Mouse (Mus musculus) cerebellum, adult 2 months (tissue): ENCODE results near the gene Slc10a4. TPM values are rescaled to one million over a fixed set of nuclear protein-coding genes. Genes with fewer than 3 reads are reported as not detected.
"Not testable (repeated sequence)": the region's sequence is repeated elsewhere in the genome, so short reads cannot be mapped to it uniquely, and the experiment has no call there.

Experiments used
- DNase-seq, 2 experiments: peaks; one replicate each; pipeline ENCODE4 v3.0.0; 2021
- H3K27ac ChIP-seq: fragments of 200-500 bp; 2 replicates; pipeline ENCODE4 v1.5.1; 2012; ENCODE audit warnings: low read length, control low read depth, inconsistent platforms; ENCODE audit not compliant: insufficient read depth
- H3K27me3 ChIP-seq: fragments of 200-500 bp; 2 replicates; pipeline ENCODE4 v1.6.1; 2012; ENCODE audit warnings: inconsistent platforms, mild to moderate bottlenecking, low read length, moderate library complexity; ENCODE audit not compliant: control insufficient read depth, insufficient read depth
- H3K4me1 ChIP-seq: fragments of 200-500 bp; 2 replicates; pipeline ENCODE4 v1.6.1; 2011; ENCODE audit warnings: low read length; ENCODE audit not compliant: control insufficient read depth, insufficient read depth
- H3K4me3 ChIP-seq: fragments of 200-500 bp; replicated peaks from 2 replicates; pipeline ENCODE3; 2011; ENCODE audit warnings: mild to moderate bottlenecking, low read depth, low read length, control low read depth; ENCODE audit not compliant: insufficient read depth
- CTCF ChIP-seq: fragments of 200-500 bp; IDR thresholded peaks from 2 replicates; pipeline ENCODE4 v1.5.1; 2011; ENCODE audit warnings: low read depth, mild to moderate bottlenecking, control low read depth, low read length, moderate library complexity, borderline replicate concordance; ENCODE audit not compliant: insufficient read depth
- POLR2A ChIP-seq: fragments of 200-500 bp; IDR thresholded peaks from 2 replicates; pipeline ENCODE4 v1.6.1; 2011; ENCODE audit warnings: low read length, control low read depth, borderline replicate concordance; ENCODE audit not compliant: insufficient read depth
- WGBS: fragments of 180-500 bp; shearing (Covaris S2); methylation state at CpG from one replicate; pipeline ENCODE4 v1.1.7; 2018; 5-methylcytosine and 5-hydroxymethylcytosine counted together
- polyA plus RNA-seq: library from polyadenylated mRNA; depleted of rRNA; stranded (reverse); fragments of >200 nt; gene quantifications from 2 replicates; pipeline ENCODE4 v1.2.3, GENCODE M21; 2012

Gene Slc10a4
- polyA plus RNA-seq, 1 experiment, result 10.9 TPM

DNA sequence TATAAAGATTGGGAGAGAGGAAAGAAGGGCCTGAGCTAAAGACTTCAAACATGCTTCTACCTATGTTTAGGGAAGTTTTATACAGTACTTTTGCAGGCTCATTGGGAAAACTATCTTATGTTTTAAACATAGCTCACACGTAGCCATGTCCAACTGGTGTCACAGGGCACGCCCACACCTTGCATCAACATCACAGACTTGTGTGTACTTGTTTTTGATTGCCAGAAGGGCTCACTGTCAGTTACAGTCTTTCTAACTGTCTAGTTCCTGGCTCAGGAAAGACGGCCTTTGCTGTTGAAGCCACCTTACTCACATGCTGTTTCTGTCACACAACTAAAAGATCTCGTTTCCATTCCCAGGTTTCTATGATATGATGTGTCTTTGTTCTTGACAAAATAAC lies 30.1 kb upstream of the Slc10a4 start:
- H3K27ac ChIP-seq, result no peak overlapping the region
- WGBS, result 83% methylated on average over 4 of the region's 4 CpGs
- no peaks in the 10 kb centered on the region for H3K4me1 ChIP-seq
- no peaks in the 10 kb centered on the region for H3K27me3 ChIP-seq
- no peak overlapping the region for H3K4me3 ChIP-seq
- DNase-seq, result no peak
- TF ChIP-seq CTCF (no peak), POLR2A (no peak)

GRCm38 (mm10) chr5:72984091-72984490 lies 22.6 kb upstream of the Slc10a4 start:
- no peak overlapping the region for H3K4me3 ChIP-seq
- H3K27ac ChIP-seq, result no peak overlapping the region
- TF ChIP-seq CTCF (peak; percentile 52; the same call in 1 of the 2 replicates), POLR2A (no peak)
- WGBS, result 8% methylated on average over 2 of the region's 2 CpGs
- no peaks in the 10 kb centered on the region for H3K27me3 ChIP-seq
- no peaks in the 10 kb centered on the region for H3K4me1 ChIP-seq
- peak in 1 of 2 experiments; percentile 35 for DNase-seq

DNA sequence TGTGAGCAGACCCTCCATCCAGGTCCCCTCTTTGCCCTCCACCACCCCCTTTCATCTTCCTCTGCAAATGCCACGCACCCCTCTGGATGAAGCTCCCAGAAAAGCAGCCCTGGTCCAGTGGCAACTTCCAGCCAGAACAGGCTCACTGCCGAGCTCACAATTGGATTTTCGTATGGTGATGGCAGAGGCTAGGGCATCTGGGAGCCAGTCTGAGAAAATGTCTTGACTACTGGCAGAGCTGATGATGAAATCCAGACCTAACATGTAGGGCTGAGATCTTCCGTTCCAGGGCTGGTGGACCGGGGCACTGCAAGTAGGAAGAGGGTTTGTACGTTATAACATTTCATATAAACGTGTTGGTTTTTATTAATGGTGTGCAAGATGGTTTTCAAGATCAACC lies 18.9 kb upstream of the Slc10a4 start:
- Histone ChIP-seq H3K27me3 (no peaks in the 10 kb centered on the region), H3K27ac (no peak overlapping the region), H3K4me3 (no peak overlapping the region), H3K4me1 (no peaks in the 10 kb centered on the region)
- DNase-seq, result no peak
- 85% methylated on average over 7 of the region's 7 CpGs for WGBS
- no peak for TF ChIP-seq POLR2A
- no peak for TF ChIP-seq CTCF

- Histone ChIP-seq H3K27ac (no peak overlapping the region), H3K27me3 (no peaks in the 10 kb centered on the region), H3K4me1 (no peaks in the 10 kb centered on the region), H3K4me3 (no peak overlapping the region)
- DNase-seq, result no peak
- WGBS, result 45% methylated on average over 8 of the region's 8 CpGs
- TF ChIP-seq CTCF, result no peak
- TF ChIP-seq POLR2A, result no peak
Observed at GRCm38 (mm10) chr5:72989756-72990155, 16.9 kb upstream of the Slc10a4 start.

DNA sequence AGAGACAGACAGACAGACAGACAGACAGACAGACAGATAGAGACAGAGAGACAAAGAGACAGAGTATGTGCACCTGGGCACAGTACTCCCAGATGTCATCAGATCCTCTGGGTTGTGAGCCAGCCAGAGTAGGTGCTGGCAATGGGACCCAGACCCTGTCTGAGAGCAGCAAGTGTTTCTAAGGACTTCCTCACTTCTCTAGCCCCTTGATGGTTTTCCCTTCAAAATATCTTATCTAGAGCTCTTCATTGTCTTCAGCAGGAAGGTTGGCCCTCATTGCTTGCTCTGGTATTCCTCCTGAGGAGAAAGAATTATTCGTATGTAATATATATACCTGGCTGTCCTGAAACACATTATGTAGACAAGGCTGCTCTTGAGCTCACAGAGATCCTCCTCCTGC lies 14.2 kb upstream of the Slc10a4 start:
- Histone ChIP-seq H3K4me3 (no peak overlapping the region), H3K27me3 (no peaks in the 10 kb centered on the region), H3K27ac (no peak overlapping the region), H3K4me1 (no peaks in the 10 kb centered on the region)
- 92% methylated on average over 1 of the region's 1 CpGs for WGBS
- TF ChIP-seq POLR2A (no peak), CTCF (no peak)
- no peak for DNase-seq

GRCm38 (mm10) chr5:72994424-72994823 lies 12.3 kb upstream of the Slc10a4 start:
- Histone ChIP-seq H3K4me1 (no peaks in the 10 kb centered on the region), H3K4me3 (no peak overlapping the region), H3K27ac (no peak overlapping the region), H3K27me3 (no peaks in the 10 kb centered on the region)
- no peak for DNase-seq
- 26% methylated on average over 8 of the region's 8 CpGs for WGBS
- TF ChIP-seq CTCF (no peak), POLR2A (no peak)

DNA sequence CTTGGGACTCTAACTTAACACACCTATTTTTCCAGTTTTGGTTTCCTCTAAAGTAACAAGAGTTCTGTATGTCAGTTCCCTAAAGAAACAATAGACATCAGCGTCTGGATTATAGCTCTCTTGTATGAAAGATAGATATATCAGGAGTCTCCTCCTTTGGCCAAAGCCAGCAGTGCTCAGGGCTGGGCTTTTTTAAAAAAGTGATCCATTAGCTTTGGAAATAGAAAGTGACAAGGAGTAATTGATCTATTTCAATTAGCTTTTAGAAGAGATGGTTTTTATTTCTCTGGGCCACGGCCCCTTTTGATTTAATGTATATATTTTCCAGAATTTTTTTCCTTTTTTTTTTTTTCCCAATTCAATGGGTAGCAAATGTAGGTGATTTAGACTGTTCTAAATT lies 11.8 kb upstream of the Slc10a4 start:
- 54% methylated on average over 2 of the region's 2 CpGs for WGBS
- TF ChIP-seq CTCF (no peak), POLR2A (no peak)
- H3K4me1 ChIP-seq, result no peaks in the 10 kb centered on the region
- H3K27me3 ChIP-seq, result no peaks in the 10 kb centered on the region
- H3K27ac ChIP-seq, result no peak overlapping the region
- no peak overlapping the region for H3K4me3 ChIP-seq
- DNase-seq, result no peak

DNA sequence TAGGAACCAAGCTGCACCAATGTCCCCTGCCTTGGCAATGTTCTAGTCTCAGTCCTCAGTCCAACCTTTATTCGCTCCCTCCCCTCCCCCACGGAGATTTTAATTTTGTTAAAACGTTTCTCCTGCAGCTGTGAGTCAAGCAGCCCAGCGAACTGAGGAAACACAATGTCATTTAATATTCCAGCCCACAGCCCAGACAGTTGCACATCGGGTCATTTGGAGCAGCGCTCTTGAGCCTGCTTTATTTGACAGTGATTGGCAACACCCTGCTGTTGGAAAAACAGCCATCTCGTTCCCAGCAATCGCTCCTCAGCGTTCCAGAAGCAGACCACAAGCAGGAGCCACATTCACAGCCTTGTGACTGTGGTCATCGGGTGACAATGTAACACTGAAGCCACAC lies 11.3 kb upstream of the Slc10a4 start:
- WGBS, result 10% methylated on average over 10 of the region's 10 CpGs
- no peaks in the 10 kb centered on the region for H3K27me3 ChIP-seq

DNA sequence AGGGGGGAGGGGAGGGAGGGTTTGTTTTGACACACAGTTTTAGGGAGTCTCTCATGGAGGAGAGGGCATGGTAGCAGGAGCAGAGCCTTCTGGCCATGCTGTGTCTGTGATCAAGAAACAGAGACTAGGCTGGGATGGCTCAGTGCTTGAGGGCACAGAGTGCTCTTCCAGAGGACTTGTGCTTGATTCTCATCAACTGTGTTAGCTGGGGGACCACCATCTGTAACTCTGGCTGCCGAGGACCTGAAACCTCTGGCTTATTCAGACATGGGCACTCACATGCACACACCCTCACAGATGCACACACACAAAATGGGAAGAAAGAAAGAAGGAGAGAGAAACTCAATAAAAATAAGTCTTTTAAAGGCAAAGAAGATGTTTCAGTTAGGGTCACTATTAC lies 8.1 kb upstream of the Slc10a4 start:
- not testable (repeated sequence) for H3K27ac ChIP-seq, H3K27me3 ChIP-seq, H3K4me1 ChIP-seq, H3K4me3 ChIP-seq, DNase-seq
- WGBS, result 77% methylated on average over 1 of the region's 1 CpGs

More for the DNA sequence above, 11.3 kb upstream of the Slc10a4 start:
- TF ChIP-seq POLR2A, result no peak
- no peak for DNase-seq
- no peaks in the 10 kb centered on the region for H3K4me1 ChIP-seq
- no peak overlapping the region for H3K27ac ChIP-seq
- H3K4me3 ChIP-seq, result no peak overlapping the region
